Mouse (Mus musculus): Measurements from ENCODE around the gene Mid1.

The Mid1 gene

GRCm38 (mm10) chrX:169826947-169827346, 141.9 kb downstream of the Mid1 start:
- peak; percentile 2 for DNase-seq

- DNase-seq, result peak; percentile 11
Measured at GRCm38 (mm10) chrX:169827720-169828119, 142.7 kb downstream of the Mid1 start.

DNA sequence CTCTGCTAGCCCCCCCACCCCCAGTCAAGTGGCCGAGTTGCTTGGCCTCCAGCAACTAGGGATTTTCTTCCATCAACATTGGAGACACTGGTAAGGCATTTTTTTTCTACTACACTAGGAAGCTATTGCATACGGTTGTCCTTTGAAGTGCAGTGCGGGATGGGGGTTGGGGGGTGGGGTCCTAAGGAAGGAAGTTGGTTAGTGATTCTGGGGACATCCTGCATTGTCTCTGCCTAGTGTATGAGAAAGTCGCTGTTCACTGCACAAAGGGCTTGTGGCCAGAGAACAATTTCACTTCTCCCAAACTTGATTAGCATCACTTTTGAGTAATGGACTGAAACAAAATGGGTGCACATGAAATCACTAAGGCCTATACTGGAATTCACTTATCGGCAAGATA, 143.1 kb downstream of the Mid1 start:
- peak; percentile 35 for DNase-seq

DNA sequence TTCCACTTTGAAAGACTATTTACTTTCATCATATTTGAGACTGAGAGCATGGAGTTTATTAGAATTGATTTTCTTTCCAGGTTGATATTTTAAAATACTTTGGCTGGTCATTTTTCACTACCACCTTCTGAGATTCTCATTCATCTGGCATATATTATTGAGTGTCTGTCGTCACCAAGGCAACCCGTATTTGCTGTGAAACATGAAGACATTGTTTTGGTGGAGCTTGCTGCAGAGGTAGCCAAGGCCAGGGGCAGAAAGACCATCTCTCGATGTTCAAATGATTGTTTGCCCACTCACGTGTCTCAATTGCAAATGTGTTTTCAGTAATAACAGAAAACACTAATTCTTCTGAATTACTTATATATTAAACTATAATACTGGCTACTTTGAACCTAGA, 145.1 kb downstream of the Mid1 start:
- no peak for DNase-seq

DNA sequence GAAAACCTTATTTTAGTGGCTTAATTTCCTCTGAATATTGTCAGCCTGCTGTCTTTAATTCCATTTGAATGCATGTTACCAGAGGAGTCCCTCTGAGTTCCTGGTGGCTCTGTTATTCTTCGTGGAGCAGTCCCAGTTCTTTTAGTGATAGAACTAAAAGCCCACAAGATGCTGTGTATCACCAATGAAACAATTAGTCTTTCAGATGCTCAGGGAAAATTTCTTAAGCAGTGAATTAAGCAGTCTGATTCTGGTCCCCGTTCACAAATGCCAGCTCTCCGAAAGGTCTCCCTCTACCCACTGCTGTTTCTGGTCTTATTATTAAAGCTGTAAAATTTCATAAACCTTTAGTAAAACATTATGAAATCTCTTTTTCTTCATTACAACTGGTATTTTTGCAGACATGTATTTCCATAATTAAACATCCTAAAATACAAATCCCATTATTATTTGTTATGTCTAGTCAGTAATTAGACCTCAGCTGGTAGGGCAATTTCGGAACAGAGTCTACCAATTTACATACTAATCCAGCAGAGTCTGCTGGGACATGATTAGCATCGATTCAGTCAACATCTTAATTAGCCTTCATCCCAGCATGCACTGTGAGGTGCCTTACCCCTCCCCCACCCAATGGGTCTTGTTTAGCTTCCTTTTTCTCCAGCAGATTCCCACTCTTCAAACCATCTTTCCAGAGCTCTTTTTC, 153.1 kb downstream of the Mid1 start:
- no peak for DNase-seq

DNA sequence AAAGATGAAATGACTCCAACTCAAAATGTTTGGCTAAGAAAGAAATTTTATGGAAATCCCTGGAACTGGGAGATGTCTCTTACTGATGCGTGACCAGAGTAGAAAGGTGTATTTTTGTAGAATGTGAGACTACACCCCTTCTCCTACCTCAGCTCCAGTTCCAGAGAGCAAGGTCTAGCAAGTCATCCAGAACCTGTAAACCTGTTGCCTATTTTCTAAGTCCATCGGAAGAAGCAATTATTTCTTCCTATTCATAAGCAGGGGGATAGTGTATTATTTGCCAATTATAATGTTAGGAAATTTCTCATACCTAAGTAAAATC, 153.6 kb downstream of the Mid1 start:
- no peak for DNase-seq

GRCm38 (mm10) chrX:169843267-169843666, 158.3 kb downstream of the Mid1 start:
- DNase-seq, result no peak

GRCm38 (mm10) chrX:169844150-169844772, 159.3 kb downstream of the Mid1 start:
- no peak for DNase-seq

DNA sequence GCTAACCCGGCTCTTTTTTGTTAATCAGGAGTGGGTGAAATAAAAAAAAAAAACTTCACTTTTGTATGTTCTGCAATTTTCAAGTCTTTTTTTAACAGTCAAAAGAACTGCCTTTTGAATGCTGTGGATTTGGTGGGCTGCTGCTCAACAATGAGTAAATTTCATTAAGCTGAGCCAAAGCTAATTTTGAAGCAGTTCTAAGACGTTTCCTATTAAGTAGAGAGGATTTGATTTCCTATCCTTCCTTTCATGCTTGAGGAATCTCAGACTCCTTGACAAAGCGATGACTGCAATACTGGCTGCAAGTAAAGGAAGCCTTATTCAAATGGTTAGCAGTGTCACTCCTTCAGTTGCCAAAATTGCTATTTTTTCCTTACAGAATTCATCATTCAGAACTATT, 161.2 kb downstream of the Mid1 start:
- no peak for DNase-seq

DNA sequence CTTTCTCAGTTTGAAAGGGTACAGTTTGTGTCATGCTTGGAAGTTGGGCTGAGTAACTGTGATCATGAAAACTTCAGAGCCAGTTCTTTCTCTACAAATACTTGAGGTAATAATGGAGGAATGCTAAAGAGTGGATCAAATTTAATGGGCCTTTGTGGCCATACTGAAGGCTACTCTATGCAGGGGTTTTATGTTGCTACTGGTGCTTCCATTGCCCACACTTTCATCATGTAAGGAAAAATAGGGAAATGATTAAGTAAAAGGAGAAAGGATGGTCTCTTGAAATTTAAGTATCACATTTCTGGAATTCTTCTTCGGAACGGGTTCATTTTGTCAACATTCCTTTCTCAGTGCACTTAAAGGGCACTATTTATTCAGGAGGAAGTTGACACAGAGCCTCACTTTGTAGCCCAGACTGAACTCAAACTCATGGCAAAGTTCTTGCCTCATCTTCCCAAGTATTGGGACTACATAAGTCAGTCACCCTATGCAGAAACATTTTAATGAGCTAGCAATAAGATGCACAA, 176.3 kb downstream of the Mid1 start:
- DNase-seq, result no peak

- DNase-seq, result no peak
Measured at GRCm38 (mm10) chrX:169862440-169862839, 177.4 kb downstream of the Mid1 start.

- DNase-seq, result peak; percentile 64
Measured at GRCm38 (mm10) chrX:169862848-169863247, 177.8 kb downstream of the Mid1 start.

GRCm38 (mm10) chrX:169863841-169864240, 178.8 kb downstream of the Mid1 start:
- DNase-seq, result no peak

DNA sequence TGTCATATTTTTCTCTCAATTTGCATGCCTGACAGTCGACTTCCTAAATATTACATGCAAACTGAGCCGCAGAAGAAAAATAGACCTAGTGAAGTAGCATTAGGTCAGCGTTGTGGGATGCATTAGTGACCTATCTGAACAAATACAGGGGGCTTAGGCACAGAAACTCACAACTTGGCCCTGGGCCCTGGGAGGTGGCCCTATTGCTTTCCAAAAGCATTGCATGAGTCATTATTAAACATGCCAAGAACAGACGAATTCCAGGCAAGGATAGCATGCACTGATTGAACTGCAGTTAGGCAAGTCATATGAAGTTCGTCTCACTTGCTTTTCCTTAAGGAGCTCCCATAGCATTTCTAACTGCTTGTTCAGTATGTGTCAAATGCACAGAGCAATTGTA, 183.2 kb downstream of the Mid1 start:
- DNase-seq, result no peak

GRCm38 (mm10) chrX:169874475-169874874, 189.5 kb downstream of the Mid1 start:
- no peak for DNase-seq

- peak; percentile 85 for DNase-seq
Measured at GRCm38 (mm10) chrX:169879481-169880362, 194.7 kb downstream of the Mid1 start.

DNA sequence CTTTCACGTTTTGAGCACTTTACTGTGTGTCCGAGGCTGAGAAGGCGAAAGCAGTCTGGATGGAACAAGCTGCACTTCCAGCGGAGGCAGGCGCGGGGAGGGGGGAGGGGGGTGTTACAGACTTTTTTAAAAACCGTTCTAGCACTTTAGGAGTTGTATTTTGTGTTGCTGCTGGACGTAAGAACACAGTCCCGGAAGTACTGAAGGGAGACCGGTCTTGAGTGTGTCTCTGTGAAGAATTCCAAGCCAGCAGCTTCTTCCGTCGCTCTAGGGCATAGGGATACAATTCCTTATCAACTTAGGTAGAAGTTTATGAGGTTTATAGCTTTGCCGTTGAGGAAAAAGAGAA, 195.3 kb downstream of the Mid1 start:
- no peak for DNase-seq

DNA sequence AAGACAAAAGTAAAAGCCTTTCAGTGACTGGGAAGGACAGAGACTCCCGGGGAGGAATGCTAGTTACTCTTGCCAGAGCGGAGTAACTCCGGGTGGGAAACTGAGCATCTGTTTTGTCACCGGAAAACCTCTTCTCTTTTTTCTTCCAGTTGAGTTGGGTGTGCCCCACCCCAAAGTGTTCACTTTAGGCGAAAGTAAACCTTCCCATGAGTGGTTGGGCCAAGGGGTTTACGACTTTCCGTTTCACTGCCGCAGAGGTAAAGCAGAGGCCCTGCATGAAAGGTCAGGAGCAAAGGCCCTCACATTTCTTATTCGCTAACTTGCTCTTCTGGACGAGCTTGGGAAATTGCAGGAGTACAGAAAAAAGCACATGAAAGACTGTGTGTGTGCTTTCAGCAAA, 195.8 kb downstream of the Mid1 start:
- DNase-seq, result peak; percentile 27

- DNase-seq, result no peak
Measured at GRCm38 (mm10) chrX:169881253-169882219, 196.5 kb downstream of the Mid1 start.

- no peak for DNase-seq
Measured at GRCm38 (mm10) chrX:169882220-169882609, 197.2 kb downstream of the Mid1 start.

- no peak for DNase-seq
Measured at GRCm38 (mm10) chrX:169883536-169884272, 198.7 kb downstream of the Mid1 start.

DNA sequence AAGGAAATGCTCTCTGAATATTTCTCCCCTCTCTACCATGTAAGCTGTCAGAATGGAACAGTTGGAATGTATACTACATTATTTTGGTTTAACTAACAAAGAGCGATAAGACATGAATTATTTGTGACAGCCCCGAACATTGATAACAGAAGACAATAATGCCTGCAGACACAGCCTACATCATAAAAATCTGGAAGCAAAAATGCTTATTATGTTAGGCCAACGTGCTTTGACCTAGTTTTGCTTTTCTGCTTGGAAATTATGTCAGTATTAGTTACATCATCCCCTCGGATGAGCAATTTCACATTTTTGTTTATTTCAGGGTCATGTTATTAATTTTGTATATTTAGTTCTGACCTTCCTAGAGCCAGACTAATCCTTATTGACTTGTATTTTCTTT, 205.5 kb downstream of the Mid1 start:
- no peak for DNase-seq
